Mouse (Mus musculus): Measurements from ENCODE around the gene Gm20388.

DNA sequence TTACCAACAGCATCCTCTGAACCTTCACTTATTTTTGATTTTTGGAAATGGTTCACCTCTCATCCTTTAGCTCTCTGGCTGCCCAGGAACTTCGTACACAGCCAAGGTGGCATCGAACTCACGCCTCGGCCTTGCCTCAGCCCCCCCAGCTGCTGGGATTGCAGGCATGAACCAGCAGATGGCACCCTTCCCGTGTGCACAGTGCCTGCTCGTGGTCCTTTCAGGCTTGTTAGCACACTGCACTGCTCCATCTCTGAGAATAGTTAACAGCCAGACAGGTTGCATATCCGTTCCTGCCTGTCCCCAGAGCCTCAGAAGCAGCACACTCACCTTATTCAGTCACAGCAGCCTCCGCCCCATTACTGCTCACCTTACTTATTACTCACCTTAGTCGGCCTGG, 3915.4 kb downstream of the Gm20388 start:
- TF ChIP-seq TAL1 (IDR thresholded peaks at IDR 0.05; ENCODE audit: low read length) = no peak
- no peak for TF ChIP-seq GATA1 (IDR thresholded peaks at IDR 0.05; ENCODE audit: low read length)

All from erythroblast, embryonic 14.5 days (primary cell).